Mouse (Mus musculus) fat pad, adult 2 months (tissue): ENCODE data around the gene Pdcd5.

Experiments
- DNase-seq: peaks from one replicate; pipeline ENCODE4 v3.0.0-alpha.2; 2011; ENCODE audit warnings: low read depth, low spot score; ENCODE audit errors: extremely low read depth

Gene Pdcd5

GRCm38 (mm10) chr7:35647101-35647698, at the start of gene Pdcd5:
Gene Pdcd5, minus strand, starts transcription at chr7:35647521.
- DNase-seq, result peak; percentile 23

DNA sequence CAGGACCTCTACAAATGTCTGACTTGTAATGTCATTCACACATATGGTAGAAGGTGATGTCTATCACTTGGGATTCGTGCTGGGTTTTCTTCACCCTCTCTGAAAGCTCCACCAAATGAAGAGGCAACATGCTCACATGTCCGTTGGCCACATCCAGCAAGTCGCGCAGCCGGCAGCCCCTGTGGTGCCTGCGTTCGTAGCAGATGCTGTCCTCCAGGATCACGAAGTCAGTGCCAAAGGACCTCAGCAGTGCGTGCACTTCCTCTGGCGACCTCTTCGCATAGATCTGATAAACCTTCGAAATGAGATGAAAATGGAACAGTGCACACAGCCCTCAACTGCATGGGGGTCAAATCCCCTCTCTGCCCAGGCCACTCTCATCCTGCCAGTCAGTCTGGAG, 45.3 kb upstream of the Pdcd5 start:
- no peak for DNase-seq

DNA sequence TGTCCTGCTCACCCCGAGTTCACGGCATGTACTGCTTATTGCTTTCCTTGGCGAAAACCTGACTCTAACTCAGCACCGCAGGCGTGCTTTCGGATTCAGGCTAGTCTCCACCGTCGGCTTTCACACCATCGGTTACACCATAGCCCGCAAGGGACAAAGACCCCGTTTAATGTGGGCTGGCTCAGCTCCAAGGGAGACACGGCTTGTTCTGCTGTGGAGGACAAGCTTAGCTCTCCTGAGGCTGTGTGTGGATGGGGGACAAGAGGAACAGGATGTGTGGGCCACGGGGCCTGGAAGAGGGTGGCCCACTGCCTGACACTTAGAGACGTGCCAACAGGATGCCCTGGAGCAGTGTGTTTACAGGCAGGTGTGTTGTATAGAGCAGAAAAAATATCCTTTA, 44.8 kb upstream of the Pdcd5 start:
- no peak for DNase-seq

DNA sequence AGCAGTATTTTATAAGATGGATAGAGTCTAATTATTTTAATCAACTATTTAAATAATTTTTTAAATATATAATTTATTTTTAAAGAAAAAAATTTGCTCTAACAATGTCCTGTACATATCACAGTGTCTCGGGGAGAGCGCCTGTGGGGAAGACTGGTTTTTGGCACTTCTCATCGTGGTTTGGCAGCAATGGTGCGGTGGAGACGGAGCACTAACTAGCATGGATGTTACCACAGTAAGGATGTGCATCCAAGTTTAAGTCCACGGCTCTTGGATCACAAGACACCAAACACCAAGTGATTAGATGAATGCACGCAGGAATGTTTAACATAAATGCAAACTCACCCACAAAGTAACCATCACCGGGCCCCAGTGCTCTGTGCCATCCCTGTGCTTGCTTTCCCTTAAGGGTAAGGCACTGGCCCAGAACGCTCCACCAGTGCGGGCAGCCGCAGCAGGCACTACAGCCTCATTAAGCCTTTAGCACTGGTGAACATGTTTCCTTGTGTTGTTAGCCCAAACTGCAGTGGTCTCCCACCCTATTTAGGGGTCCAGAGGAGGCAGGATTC, 41.5 kb upstream of the Pdcd5 start:
- no peak for DNase-seq

GRCm38 (mm10) chr7:35688276-35688675, 41.0 kb upstream of the Pdcd5 start:
- no peak for DNase-seq

DNA sequence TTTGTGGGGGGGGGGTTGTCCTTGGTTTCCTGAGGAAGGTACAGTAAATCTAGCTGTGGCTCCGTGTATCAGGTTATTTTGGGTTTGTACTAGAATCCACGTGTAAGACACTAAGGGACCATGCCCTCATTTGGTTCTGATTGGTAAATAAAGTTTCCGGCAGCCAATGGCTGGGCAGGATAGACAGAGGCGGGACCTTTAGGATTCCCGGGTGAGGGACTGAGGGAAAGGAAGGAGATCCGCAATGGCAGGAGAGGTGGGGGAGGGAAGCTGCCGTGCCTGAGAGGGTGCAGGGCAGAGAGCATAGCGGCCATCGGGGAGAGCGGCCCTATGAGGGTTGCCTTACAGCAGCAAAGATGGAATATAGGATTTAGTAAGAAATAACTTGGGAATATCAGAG, 39.9 kb upstream of the Pdcd5 start:
- no peak for DNase-seq

GRCm38 (mm10) chr7:35686756-35687155, 39.4 kb upstream of the Pdcd5 start:
- no peak for DNase-seq

- no peak for DNase-seq
Measured at GRCm38 (mm10) chr7:35686216-35686615, 38.9 kb upstream of the Pdcd5 start.

DNA sequence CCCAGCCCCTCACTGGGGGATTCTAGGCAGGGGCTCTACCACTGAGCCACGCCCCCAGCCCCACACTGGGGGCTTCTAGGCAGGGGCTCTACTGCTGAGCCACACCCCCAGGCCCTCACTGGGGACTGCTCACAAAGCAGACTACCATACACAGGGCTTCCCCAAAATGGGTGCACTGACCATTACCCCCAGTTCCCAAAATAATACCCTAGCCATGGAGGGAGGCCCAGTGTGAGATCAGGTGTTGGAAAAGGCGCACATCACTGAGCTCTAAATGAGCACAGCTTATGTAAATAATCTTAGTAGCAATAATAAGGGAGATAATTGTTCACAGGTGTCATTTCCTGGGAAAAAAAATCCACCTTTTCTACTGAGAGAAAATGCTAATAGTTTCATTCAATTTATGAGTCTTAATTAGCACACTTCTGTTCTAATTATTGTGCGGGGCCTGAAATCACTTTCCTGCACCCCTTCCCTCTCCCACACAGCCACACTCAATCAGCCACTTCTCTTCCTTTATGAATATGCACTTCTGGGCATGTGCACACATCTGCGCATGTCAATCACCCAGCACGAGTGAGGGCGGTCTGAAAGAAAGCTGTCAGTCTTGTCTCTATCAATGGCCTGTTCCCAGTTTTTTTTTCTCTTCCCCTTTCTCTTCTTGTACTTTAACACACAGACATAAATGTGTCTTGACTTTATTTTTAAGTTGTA, 36.2 kb upstream of the Pdcd5 start:
- no peak for DNase-seq

DNA sequence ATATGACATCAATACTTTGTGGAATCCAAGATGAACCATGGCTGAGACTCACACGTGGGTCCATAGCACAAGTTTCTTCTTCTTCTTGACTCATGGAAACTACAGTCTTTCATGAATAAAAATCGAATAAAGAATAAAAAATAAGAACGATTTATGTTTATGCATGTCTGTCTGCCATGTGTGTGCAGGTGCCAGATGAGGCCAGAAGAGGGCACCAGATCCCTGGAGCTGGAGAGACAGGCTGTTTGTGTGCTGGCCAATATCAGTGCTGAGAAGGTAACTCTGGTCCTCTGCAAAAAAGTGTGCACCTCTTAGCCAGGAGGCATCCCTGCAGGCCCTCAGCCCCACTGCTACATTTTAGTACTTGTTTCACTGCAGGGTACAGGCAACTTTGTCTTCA, 34.2 kb upstream of the Pdcd5 start:
- DNase-seq, result no peak

GRCm38 (mm10) chr7:35678976-35679375, 31.7 kb upstream of the Pdcd5 start:
- DNase-seq, result no peak

DNA sequence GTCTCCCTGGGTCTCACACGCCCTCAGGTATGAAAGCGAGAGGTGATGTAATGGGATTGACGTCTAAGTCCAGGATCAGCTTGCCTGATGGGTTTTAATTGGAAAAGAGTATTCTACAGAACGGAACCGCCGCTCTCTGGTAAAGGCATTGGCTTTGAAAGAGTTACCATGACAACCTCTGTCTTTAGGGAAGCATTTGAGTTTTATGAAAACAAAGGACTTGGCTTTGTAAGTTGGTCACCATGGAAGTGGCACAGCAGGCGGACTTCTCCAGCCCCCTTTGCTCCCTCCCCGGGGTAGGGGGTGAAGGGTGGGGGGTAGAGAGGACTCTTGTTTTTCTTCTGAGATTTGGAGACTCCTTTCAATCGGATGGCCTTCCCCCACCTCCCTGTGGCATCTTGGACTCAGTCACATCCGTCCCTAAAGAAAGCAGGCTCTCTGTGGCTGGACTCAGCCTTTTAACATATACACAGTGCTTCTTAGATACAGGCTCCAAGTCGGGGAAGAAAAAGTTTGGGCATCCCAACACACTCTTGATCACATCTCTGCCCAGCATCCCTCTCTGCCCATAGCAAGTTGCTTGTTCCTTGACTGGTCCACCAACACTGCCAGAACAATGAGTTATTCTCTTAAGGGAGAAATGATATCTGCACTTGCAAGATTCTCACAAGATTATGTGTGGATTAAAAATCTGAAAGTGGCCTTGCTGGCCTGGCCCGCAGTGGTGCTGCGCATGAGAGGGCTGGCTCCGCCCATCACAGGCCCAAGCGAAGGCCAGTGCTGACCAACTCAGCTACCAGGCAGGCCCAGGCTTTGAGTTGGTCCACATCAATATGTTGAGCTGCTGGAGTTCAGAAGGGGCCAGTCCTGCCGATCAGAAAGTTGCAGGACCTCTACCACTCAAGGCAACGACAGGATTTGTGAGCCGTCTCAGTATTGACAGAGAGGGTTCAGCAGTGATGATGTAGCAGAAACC, 21.0 kb upstream of the Pdcd5 start:
- DNase-seq, result no peak

GRCm38 (mm10) chr7:35663790-35664376, 16.6 kb upstream of the Pdcd5 start:
- no peak for DNase-seq

DNA sequence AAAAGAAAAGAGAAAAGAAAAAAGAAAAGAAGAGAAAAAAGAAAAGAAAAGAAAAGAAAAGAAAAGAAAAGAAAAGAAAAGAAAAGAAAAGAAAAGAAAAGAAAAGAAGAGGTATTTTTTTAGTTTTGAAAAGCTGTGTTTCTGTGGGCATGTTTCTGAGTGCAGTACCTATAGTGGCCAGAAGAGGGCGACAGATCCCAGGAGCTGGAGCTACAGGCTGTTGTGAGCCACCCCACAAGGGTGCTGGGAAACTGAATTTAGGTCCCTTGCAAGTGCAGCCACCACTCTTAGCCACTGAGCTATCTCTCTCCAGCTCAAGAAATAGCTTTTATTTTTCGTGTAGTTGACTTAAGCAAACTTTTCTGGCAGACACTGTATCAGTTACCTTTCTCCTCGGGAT, 11.9 kb upstream of the Pdcd5 start:
- no peak for DNase-seq

- DNase-seq, result no peak
Measured at GRCm38 (mm10) chr7:35657829-35658228, 10.5 kb upstream of the Pdcd5 start.

- no peak for DNase-seq
Measured at GRCm38 (mm10) chr7:35651583-35652270, 4.4 kb upstream of the Pdcd5 start.

- DNase-seq, result no peak
Measured at GRCm38 (mm10) chr7:35650716-35651410, 3.5 kb upstream of the Pdcd5 start.

GRCm38 (mm10) chr7:35649071-35649470, 1.8 kb upstream of the Pdcd5 start:
- DNase-seq, result peak; percentile 25

GRCm38 (mm10) chr7:35648239-35649069, 1.1 kb upstream of the Pdcd5 start:
- DNase-seq, result no peak
